Mouse (Mus musculus) embryo, embryonic 11.5 days (tissue): ENCODE data around the gene H1fnt.

Experiments
- DNase-seq: peaks from one replicate; pipeline ENCODE4 v3.0.0-alpha.2; 2012; ENCODE audit warnings: low read depth, low spot score

The H1fnt gene

GRCm38 (mm10) chr15:98257193-98257592, at the start of gene H1fnt:
H1fnt (minus strand) TSS chr15:98257293.
- no peak for DNase-seq

- DNase-seq = no peak
Observed at GRCm38 (mm10) chr15:98295628-98296551, 38.8 kb upstream of the H1fnt start, which contains the start of gene Zfp641. Zfp641 (minus strand) TSS chr15:98296161.

- DNase-seq = no peak
Observed at GRCm38 (mm10) chr15:98293651-98294050, 36.6 kb upstream of the H1fnt start.

GRCm38 (mm10) chr15:98288566-98288965, 31.5 kb upstream of the H1fnt start:
- no peak for DNase-seq

GRCm38 (mm10) chr15:98286418-98286817, 29.3 kb upstream of the H1fnt start:
- no peak for DNase-seq

GRCm38 (mm10) chr15:98257776-98258175, 683 bp upstream of the H1fnt start:
- no peak for DNase-seq

GRCm38 (mm10) chr15:98256271-98256670, 822 bp downstream of the H1fnt start:
- no peak for DNase-seq

GRCm38 (mm10) chr15:98235442-98235841, 21.7 kb downstream of the H1fnt start:
- DNase-seq = no peak

GRCm38 (mm10) chr15:98234350-98234749, 22.7 kb downstream of the H1fnt start, which contains the start of gene Olfr286:
Olfr286 (minus strand) TSS chr15:98234450.
- DNase-seq = no peak

GRCm38 (mm10) chr15:98226096-98226495, 31.0 kb downstream of the H1fnt start:
- DNase-seq = no peak

- DNase-seq = no peak
Observed at GRCm38 (mm10) chr15:98225610-98226009, 31.5 kb downstream of the H1fnt start.

- DNase-seq = no peak
Observed at GRCm38 (mm10) chr15:98222377-98222776, 34.7 kb downstream of the H1fnt start.

- DNase-seq = no peak
Observed at GRCm38 (mm10) chr15:98220877-98221276, 36.2 kb downstream of the H1fnt start, which contains the start of the genes Gm44579 and Olfr287. Gm44579 (minus strand) TSS chr15:98220977. Olfr287 (minus strand) TSS chr15:98221056.

GRCm38 (mm10) chr15:98214130-98214529, 43.0 kb downstream of the H1fnt start:
- no peak for DNase-seq

- DNase-seq = no peak
Observed at GRCm38 (mm10) chr15:98213336-98213870, 43.7 kb downstream of the H1fnt start.

- no peak for DNase-seq
Observed at GRCm38 (mm10) chr15:98209676-98210075, 47.4 kb downstream of the H1fnt start.
